Mouse (Mus musculus) CH12F3 (cell line): ENCODE results near the gene Mup1.
"Not testable (repeated sequence)": the region's sequence is repeated elsewhere in the genome, so short reads cannot be mapped to it uniquely, and the experiment has no call there.

Experiments used
- in situ Hi-C: fragments of 300-500 bp; cut with MboI; formaldehyde crosslinking; loops from 2 replicates; pipeline ENCODE4 v1.14.3; 2020; ENCODE audit warnings: low sequenced_read_pairs

Gene Mup1

GRCm38 (mm10) chr4:60501860-60502259 is at the start of gene Mup1:
Gene Mup1 (minus strand): TSS chr4:60501960.
- in situ Hi-C loops, result not testable (repeated sequence)
